Mouse (Mus musculus): Measurements from ENCODE around the gene Efna4. TPM values are rescaled to one million over a fixed set of nuclear protein-coding genes. Genes with fewer than 3 reads are reported as not detected.
A peak's percentile ranks its signal among the peaks of the same experiment; 100 is the strongest.

The Efna4 gene
- polyA plus RNA-seq, 1 experiment from 2014 or later = 28.7 TPM

GRCm38 (mm10) chr3:89308089-89308488 lies 29.7 kb downstream of the Efna4 start:
- H3K9me3 ChIP-seq = no peaks in the 10 kb centered on the region
- peak overlapping the region; percentile 26; the same call in 1 of the 2 replicates for H3K4me3 ChIP-seq
- WGBS = 4% methylated on average over 9 of the region's 9 CpGs
- no peaks in the 10 kb centered on the region for H3K36me3 ChIP-seq (replicated peaks)
- peaks cover 39% of the 10 kb centered on the region for H3K4me1 ChIP-seq
- H3K27me3 ChIP-seq (ENCODE audit: poor library complexity, severe bottlenecking) = no peaks in the 10 kb centered on the region; the same call in 1 of the 2 replicates
- peak; percentile 79 for DNase-seq (ENCODE audit: extremely low spot score, low spot score)
- H3K27ac ChIP-seq = 0 out of 2 replicates have a peak overlapping the region, but pooled peaks have one; percentile 51

GRCm38 (mm10) chr3:89305551-89306325 lies 32.1 kb downstream of the Efna4 start:
- peaks cover 4% of the 10 kb centered on the region; the same call in 1 of the 2 replicates for H3K27me3 ChIP-seq (ENCODE audit: poor library complexity, severe bottlenecking)
- DNase-seq (ENCODE audit: extremely low spot score, low spot score) = no peak
- H3K36me3 ChIP-seq (replicated peaks) = no peaks in the 10 kb centered on the region
- H3K27ac ChIP-seq = peak overlapping the region; percentile 51; the same call in 1 of the 2 replicates
- peaks cover 39% of the 10 kb centered on the region for H3K4me1 ChIP-seq
- WGBS = 72% methylated on average over 8 of the region's 8 CpGs
- no peaks in the 10 kb centered on the region for H3K9me3 ChIP-seq
- H3K4me3 ChIP-seq = no peak overlapping the region

DNA sequence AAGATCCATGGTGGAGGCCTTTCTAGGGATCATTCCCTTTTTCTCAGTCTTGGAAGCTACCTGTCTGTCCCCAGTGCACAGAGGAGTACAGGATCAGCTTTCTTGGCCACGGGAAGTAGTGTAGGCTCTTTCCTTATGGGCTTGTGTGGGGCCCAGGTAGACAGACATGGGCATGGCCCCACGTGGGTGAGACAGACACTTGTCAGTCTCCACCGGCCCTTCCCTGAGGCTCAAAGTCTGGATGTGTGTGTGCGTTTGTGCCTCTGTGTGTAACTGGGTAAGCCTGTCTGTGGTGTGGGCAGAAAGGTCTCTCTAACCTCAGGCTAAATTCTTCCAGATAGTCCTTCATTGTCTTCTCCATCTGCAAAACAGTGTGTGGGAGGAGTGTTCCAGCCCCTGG lies 32.7 kb downstream of the Efna4 start:
- Histone ChIP-seq H3K9me3 (no peaks in the 10 kb centered on the region), H3K4me3 (no peak overlapping the region), H3K36me3 (replicated peaks) (no peaks in the 10 kb centered on the region), H3K27me3 (ENCODE audit: poor library complexity, severe bottlenecking) (peaks cover 10% of the 10 kb centered on the region), H3K27ac (0 out of 2 replicates have a peak overlapping the region, but pooled peaks have one; percentile 40), H3K4me1 (peaks cover 39% of the 10 kb centered on the region)
- DNase-seq (ENCODE audit: extremely low spot score, low spot score) = no peak
- WGBS = 74% methylated on average over 4 of the region's 4 CpGs

- Histone ChIP-seq H3K36me3 (replicated peaks) (no peaks in the 10 kb centered on the region), H3K27me3 (ENCODE audit: poor library complexity, severe bottlenecking) (peaks cover 16% of the 10 kb centered on the region), H3K27ac (peak overlapping the region; percentile 40; the same call in 1 of the 2 replicates), H3K4me3 (no peak overlapping the region), H3K4me1 (peaks cover 45% of the 10 kb centered on the region), H3K9me3 (no peaks in the 10 kb centered on the region)
- DNase-seq (ENCODE audit: extremely low spot score, low spot score) = no peak
- 64% methylated on average over 6 of the region's 6 CpGs for WGBS
Observed at GRCm38 (mm10) chr3:89304440-89304839, 33.4 kb downstream of the Efna4 start.

DNA sequence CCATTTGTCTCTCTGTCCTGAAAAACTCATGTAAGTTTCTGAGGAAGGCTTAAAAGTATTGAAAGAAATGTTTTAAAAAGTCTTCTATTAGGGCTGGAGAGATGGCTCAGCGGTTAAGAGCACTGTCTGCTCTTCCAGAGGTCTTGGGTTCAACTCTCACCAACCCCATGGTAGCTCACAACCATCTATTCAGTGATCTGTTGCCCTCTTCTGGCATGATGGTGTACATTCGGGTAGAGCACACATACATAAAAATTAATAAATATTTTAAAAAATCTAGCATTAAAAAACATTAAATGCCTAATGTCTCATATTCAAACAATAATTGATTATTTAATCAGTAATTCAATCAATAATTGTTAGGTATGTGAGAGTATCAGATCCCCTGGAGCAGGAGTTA lies 37.3 kb downstream of the Efna4 start:
- DNase-seq (ENCODE audit: extremely low spot score, low spot score) = no peak
- peaks cover 33% of the 10 kb centered on the region for H3K27me3 ChIP-seq (ENCODE audit: poor library complexity, severe bottlenecking)
- no peak overlapping the region for H3K27ac ChIP-seq
- peaks cover 24% of the 10 kb centered on the region for H3K4me1 ChIP-seq
- no peak overlapping the region for H3K4me3 ChIP-seq
- WGBS = 70% methylated on average over 2 of the region's 2 CpGs
- H3K9me3 ChIP-seq = no peaks in the 10 kb centered on the region
- H3K36me3 ChIP-seq (replicated peaks) = no peaks in the 10 kb centered on the region

DNA sequence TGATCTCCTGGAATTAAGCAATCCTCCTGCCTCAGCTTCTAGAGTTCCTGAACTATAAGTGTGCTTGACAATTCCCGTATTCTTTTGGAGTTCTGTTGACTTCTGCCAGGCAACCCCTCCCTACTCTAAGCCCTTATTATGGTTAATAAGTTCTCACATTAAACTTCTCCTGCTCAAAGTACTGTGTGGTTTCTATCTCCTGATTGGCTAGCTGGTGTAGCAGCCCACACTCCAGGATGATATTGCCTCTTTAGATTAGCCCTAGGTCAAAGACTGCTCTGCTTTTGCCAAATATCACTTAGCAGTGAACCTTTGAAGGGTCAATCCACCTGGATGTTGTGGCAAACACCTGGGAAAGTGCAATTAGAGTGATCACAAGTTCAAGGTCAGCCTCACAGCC lies 37.8 kb downstream of the Efna4 start:
- H3K4me1 ChIP-seq = peaks cover 20% of the 10 kb centered on the region
- no peak overlapping the region for H3K27ac ChIP-seq
- H3K4me3 ChIP-seq = peak overlapping the region; percentile 40
- WGBS = 74% methylated on average over 1 of the region's 1 CpGs
- H3K27me3 ChIP-seq (ENCODE audit: poor library complexity, severe bottlenecking) = peaks cover 33% of the 10 kb centered on the region
- no peaks in the 10 kb centered on the region for H3K36me3 ChIP-seq (replicated peaks)
- no peaks in the 10 kb centered on the region for H3K9me3 ChIP-seq
- no peak for DNase-seq (ENCODE audit: extremely low spot score, low spot score)

GRCm38 (mm10) chr3:89299499-89299898 lies 38.3 kb downstream of the Efna4 start:
- H3K27ac ChIP-seq = peak overlapping the region; percentile 51; the same call in 1 of the 2 replicates
- H3K9me3 ChIP-seq = no peaks in the 10 kb centered on the region
- peak overlapping the region; percentile 40 for H3K4me3 ChIP-seq

DNA sequence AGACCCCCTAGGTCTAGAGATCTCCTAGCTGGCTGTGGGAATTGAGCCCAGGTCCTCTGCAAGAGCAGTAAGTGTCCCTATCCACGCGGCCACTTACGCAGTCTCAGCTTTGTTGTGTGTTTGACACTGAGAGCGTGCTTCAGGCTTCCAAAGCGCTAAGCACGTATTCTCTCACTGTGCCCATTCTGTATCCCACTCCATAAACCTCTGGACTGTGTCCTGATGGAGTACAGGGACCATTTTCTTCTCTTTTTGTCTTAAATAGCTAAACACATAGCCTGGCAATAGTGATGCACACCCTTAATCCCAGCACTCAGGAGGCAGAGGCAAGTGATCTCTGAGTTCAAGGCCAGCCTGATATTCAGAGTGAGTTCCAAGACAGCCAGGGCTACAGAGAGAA lies 38.9 kb downstream of the Efna4 start:
- no peak for DNase-seq (ENCODE audit: extremely low spot score, low spot score)
- no peaks in the 10 kb centered on the region for H3K36me3 ChIP-seq (replicated peaks)
- WGBS = 80% methylated on average over 6 of the region's 6 CpGs

More at GRCm38 (mm10) chr3:89299499-89299898, 38.3 kb downstream of the Efna4 start:
- peak; percentile 41 for DNase-seq (ENCODE audit: extremely low spot score, low spot score)
- H3K27me3 ChIP-seq (ENCODE audit: poor library complexity, severe bottlenecking) = peaks cover 33% of the 10 kb centered on the region
- WGBS = 5% methylated on average over 14 of the region's 14 CpGs
- H3K36me3 ChIP-seq (replicated peaks) = no peaks in the 10 kb centered on the region
- H3K4me1 ChIP-seq = peaks cover 14% of the 10 kb centered on the region

DNA sequence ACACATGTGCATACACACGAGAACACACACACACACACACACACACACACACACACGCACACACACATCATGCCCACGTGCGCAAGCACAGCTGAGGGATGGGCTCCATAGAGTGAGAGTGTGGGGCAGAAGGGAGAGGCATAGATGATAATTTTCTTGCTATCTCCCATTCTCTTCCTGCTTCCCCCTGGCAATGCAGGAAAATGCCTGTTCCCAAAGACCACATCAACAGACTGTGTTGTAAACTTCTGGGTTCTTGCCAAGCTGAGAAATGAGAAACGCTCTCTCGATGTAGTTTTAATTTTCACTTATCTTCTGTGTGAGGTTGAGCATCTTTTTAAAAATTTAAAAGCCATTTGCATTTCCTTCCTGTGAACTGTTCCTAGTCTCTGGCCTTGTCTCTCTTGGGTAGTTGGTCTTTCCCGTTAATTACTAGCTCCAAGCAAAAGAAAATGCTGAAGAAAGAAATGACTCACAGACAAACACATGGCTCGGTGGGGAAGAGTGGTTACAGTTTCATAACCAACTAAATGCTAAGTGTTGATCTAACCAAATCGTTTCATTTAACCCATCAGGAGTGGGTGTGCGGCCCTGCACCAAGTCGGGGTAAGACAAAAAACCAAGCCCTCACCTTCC lies 40.9 kb downstream of the Efna4 start:
- WGBS = 91% methylated on average over 11 of the region's 11 CpGs
- H3K4me1 ChIP-seq = peaks cover 11% of the 10 kb centered on the region

More for the DNA sequence above, 38.9 kb downstream of the Efna4 start:
- Histone ChIP-seq H3K27ac (no peak overlapping the region), H3K9me3 (no peaks in the 10 kb centered on the region), H3K4me1 (peaks cover 11% of the 10 kb centered on the region), H3K4me3 (no peak overlapping the region), H3K27me3 (ENCODE audit: poor library complexity, severe bottlenecking) (peaks cover 33% of the 10 kb centered on the region)

DNA sequence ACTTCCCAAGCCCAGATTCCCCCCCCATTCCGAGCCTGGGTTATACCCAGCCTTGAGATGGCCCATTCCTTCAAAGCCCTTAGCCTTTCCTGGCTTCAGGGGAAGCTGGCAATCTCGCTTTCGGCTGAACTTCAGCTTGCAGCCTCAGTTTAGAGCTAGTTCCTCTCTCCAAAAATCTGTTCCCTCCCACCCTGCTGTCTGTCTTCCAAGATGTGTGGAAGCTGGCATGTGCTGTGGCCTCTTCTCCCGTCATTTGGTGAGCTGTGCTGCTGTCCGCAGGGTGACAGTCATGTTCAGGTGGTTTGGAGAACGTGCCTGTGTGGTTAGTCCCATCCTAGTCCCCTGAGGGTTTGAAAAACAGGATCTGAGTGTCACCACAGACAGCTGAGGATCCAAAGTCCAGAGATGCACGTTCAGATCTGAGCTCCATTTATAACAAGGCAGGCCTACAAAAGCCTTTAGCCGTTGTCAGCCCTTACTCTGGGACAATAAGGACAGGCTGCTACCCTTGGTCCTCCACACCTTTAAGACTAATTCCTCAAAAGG lies 42.1 kb downstream of the Efna4 start:
- no peak for DNase-seq (ENCODE audit: extremely low spot score, low spot score)
- H3K9me3 ChIP-seq = no peaks in the 10 kb centered on the region
- H3K27ac ChIP-seq = no peak overlapping the region
- H3K36me3 ChIP-seq (replicated peaks) = no peaks in the 10 kb centered on the region
- peaks cover 29% of the 10 kb centered on the region for H3K27me3 ChIP-seq (ENCODE audit: poor library complexity, severe bottlenecking)
- H3K4me1 ChIP-seq = peaks cover 11% of the 10 kb centered on the region
- 82% methylated on average over 8 of the region's 8 CpGs for WGBS
- H3K4me3 ChIP-seq = no peak overlapping the region

More for the DNA sequence above, 40.9 kb downstream of the Efna4 start:
- no peak overlapping the region for H3K4me3 ChIP-seq
- H3K9me3 ChIP-seq = no peaks in the 10 kb centered on the region
- DNase-seq (ENCODE audit: extremely low spot score, low spot score) = no peak
- no peaks in the 10 kb centered on the region for H3K36me3 ChIP-seq (replicated peaks)
- H3K27me3 ChIP-seq (ENCODE audit: poor library complexity, severe bottlenecking) = peaks cover 33% of the 10 kb centered on the region
- no peak overlapping the region for H3K27ac ChIP-seq

GRCm38 (mm10) chr3:89294195-89294594 lies 43.6 kb downstream of the Efna4 start:
- Histone ChIP-seq H3K4me3 (no peak overlapping the region), H3K9me3 (no peaks in the 10 kb centered on the region), H3K27ac (no peak overlapping the region), H3K27me3 (ENCODE audit: poor library complexity, severe bottlenecking) (peaks cover 14% of the 10 kb centered on the region), H3K4me1 (peaks cover 1% of the 10 kb centered on the region), H3K36me3 (replicated peaks) (no peaks in the 10 kb centered on the region)
- DNase-seq (ENCODE audit: extremely low spot score, low spot score) = no peak
- WGBS = 83% methylated on average over 5 of the region's 5 CpGs

DNA sequence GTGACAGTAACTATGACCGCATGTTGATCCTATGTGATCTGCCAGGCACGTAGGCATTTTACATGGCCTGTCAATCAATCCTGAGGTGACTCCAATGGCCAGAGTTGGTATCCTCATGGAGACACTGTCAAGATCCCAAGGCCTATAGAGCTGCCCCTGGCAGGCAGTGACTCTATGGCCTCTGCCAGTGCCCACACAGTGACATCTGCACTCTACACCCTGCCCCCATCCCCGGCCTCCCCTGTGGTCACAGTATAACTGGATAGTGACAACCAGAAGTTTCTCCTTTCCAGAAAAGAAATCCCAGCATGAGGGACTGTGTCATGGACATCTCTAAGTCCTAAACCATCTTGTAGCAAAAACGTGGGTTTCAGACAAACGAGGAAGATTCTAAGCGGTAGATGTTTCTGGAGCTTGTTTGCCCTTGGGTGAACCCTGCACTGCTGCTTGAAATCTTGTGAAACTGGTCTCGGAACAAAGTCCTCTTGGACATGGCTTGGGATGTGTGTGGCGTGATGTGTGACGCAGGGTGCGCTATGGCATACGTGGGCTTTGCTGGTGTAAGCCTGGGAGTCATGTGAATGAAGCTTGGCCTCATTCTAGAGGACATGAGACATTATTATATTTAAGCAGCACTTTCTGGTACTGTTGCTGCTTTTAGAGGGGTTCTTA lies 44.4 kb downstream of the Efna4 start:
- no peaks in the 10 kb centered on the region for H3K36me3 ChIP-seq (replicated peaks)
- H3K4me3 ChIP-seq = no peak overlapping the region
- H3K27ac ChIP-seq = no peak overlapping the region
- H3K27me3 ChIP-seq (ENCODE audit: poor library complexity, severe bottlenecking) = peaks cover 6% of the 10 kb centered on the region
- H3K9me3 ChIP-seq = no peaks in the 10 kb centered on the region
- no peak for DNase-seq (ENCODE audit: extremely low spot score, low spot score)
- 94% methylated on average over 11 of the region's 11 CpGs for WGBS
- H3K4me1 ChIP-seq = peaks cover 7% of the 10 kb centered on the region

Measured in forebrain, embryonic 10.5 days (tissue).